Comparison of ENCODE assay signal across 19 mouse cellular contexts in genomic region chr9:67147656-67148055, GRCm38 (mm10).
DNase-seq lines count a peak whose midpoint lies in the region; ATAC-seq and TF ChIP-seq lines count a peak whose summit lies in the region.
"Had no signal": no experiment of that assay in that cellular context is flagged by ENCODE, and none has a peak within 500 bp of the region (broad histone marks: within the 10 kb centered on the region; RNA-seq: fewer than 3 reads in every experiment).

No protein-coding gene starts in this region.

- WGBS in kidney, embryonic 14.5 days, result 43% methylated on average over 7 of the region's 7 CpGs
- 30% methylated on average over 7 of the region's 7 CpGs for WGBS in lung, embryonic 14.5 days
- 62% methylated on average over 7 of the region's 7 CpGs for WGBS in lung, adult 2 months

- no peak for TF ChIP-seq POLR2A in lung, adult 2 months (IDR thresholded peaks at IDR 0.05; ENCODE audit: borderline replicate concordance, extremely low read depth, low read depth, low read length)

- ATAC-seq in kidney, embryonic 14.5 days (ENCODE audit: low FRiP score, low TSS enrichment), result peak; percentile 32; the same call in 1 of the 2 replicates
- ATAC-seq in lung, embryonic 14.5 days (ENCODE audit: insufficient read depth), result 0 out of 2 replicates have a peak, but pooled peaks have one; percentile 43
- ATAC-seq: forebrain, embryonic 16.5 days had no signal

- no peaks in the 10 kb centered on the region for H3K9me3 ChIP-seq in kidney, embryonic 14.5 days (ENCODE audit: control insufficient read depth, low read length)
- no peaks in the 10 kb centered on the region for H3K9me3 ChIP-seq in lung, embryonic 14.5 days (ENCODE audit: low read depth, low read length)
- H3K9me3 ChIP-seq: embryonic facial prominence, embryonic 13.5 days; forebrain, embryonic 12.5 days; heart, embryonic 13.5 days; hindbrain, embryonic 12.5 days had no signal

- no peaks in the 10 kb centered on the region for H3K4me1 ChIP-seq in kidney, embryonic 14.5 days (ENCODE audit: control insufficient read depth, insufficient read depth, low read length)
- peaks cover 9% of the 10 kb centered on the region; the same call in 1 of the 2 replicates for H3K4me1 ChIP-seq in lung, embryonic 14.5 days (ENCODE audit: insufficient read depth)
- peaks cover 3% of the 10 kb centered on the region; the same call in 1 of the 2 replicates for H3K4me1 ChIP-seq in lung, adult 2 months (ENCODE audit: control insufficient read depth, insufficient read depth, low read length)
- H3K4me1 ChIP-seq: forebrain, embryonic 12.5 days had no signal

- no peak overlapping the region for H3K9ac ChIP-seq in kidney, embryonic 14.5 days (ENCODE audit: low read depth, low read length)
- no peak overlapping the region for H3K9ac ChIP-seq in lung, embryonic 14.5 days
- H3K9ac ChIP-seq: embryonic facial prominence, embryonic 13.5 days; forebrain, embryonic 12.5 days; heart, embryonic 13.5 days; hindbrain, embryonic 12.5 days had no signal

- DNase-seq in heart, adult 11 months, result peak; percentile 31
- DNase-seq in heart, postnatal 4 days, result no peak
- DNase-seq in kidney, postnatal 36 days, result no peak
- peak; percentile 57 for DNase-seq in lung, embryonic 14.5 days
- no peak for DNase-seq in lung, adult 2 months
- peak; percentile 41 for DNase-seq in mesoderm, embryonic 11.5 days (ENCODE audit: low read depth, low spot score)
- DNase-seq: adrenal gland, postnatal 10 days; cerebellum, adult 11 months; cerebellum, adult 8-10 months; cerebellum, postnatal 14 days; gastrocnemius, postnatal 10 days; heart, adult 2 months; heart, postnatal 36 days had no signal

- H3K4me2 ChIP-seq in kidney, embryonic 14.5 days (replicated peaks; ENCODE audit: low read depth, low read length), result no peak overlapping the region
- no peak overlapping the region for H3K4me2 ChIP-seq in lung, embryonic 14.5 days
- H3K4me2 ChIP-seq: embryonic facial prominence, embryonic 13.5 days; forebrain, embryonic 12.5 days; heart, embryonic 13.5 days; hindbrain, embryonic 12.5 days had no signal

- no peak overlapping the region for H3K27ac ChIP-seq in kidney, embryonic 14.5 days (ENCODE audit: low read depth, low read length)
- no peak overlapping the region for H3K27ac ChIP-seq in lung, embryonic 14.5 days (ENCODE audit: low read depth)
- H3K27ac ChIP-seq: embryonic facial prominence, embryonic 13.5 days; forebrain, embryonic 12.5 days; heart, adult 2 months; heart, embryonic 13.5 days; hindbrain, embryonic 12.5 days had no signal

- H3K36me3 ChIP-seq in kidney, embryonic 14.5 days (ENCODE audit: control insufficient read depth, insufficient read depth, low read length), result no peaks in the 10 kb centered on the region
- no peaks in the 10 kb centered on the region for H3K36me3 ChIP-seq in lung, embryonic 14.5 days (ENCODE audit: insufficient read depth)
- H3K36me3 ChIP-seq: embryonic facial prominence, embryonic 13.5 days; forebrain, embryonic 12.5 days; heart, embryonic 13.5 days; hindbrain, embryonic 12.5 days had no signal

- no peaks in the 10 kb centered on the region for H3K27me3 ChIP-seq in kidney, embryonic 14.5 days (ENCODE audit: control insufficient read depth, insufficient read depth, low read length)
- no peaks in the 10 kb centered on the region for H3K27me3 ChIP-seq in lung, embryonic 14.5 days (ENCODE audit: insufficient read depth, low read length)
- H3K27me3 ChIP-seq: embryonic facial prominence, embryonic 13.5 days; forebrain, embryonic 12.5 days; heart, embryonic 13.5 days; hindbrain, embryonic 12.5 days had no signal

- no peak for TF ChIP-seq CTCF in lung, embryonic 14.5 days (IDR thresholded peaks at IDR 0.05; ENCODE audit: low read depth)
- TF ChIP-seq CTCF in lung, adult 2 months (IDR thresholded peaks at IDR 0.05; ENCODE audit: insufficient read depth, low read length), result no peak

- H3K4me3 ChIP-seq in kidney, embryonic 14.5 days (ENCODE audit: low read length), result no peak overlapping the region
- no peak overlapping the region for H3K4me3 ChIP-seq in lung, embryonic 14.5 days (ENCODE audit: low read depth, low read length)
- H3K4me3 ChIP-seq in lung, adult 2 months (replicated peaks; ENCODE audit: extremely low read depth, low read depth, low read length), result no peak overlapping the region
- H3K4me3 ChIP-seq: embryonic facial prominence, embryonic 13.5 days; forebrain, embryonic 12.5 days; heart, adult 2 months; heart, embryonic 13.5 days; hindbrain, embryonic 12.5 days had no signal

Comparison
In these comparisons a context has a peak if more than half of its experiments do, and no peak if none do; other contexts are left out.
1. DNase-seq: peak in heart, adult 11 months (single experiment), lung, embryonic 14.5 days (single experiment) and mesoderm, embryonic 11.5 days (single experiment); none in heart, postnatal 4 days (single experiment), kidney, postnatal 36 days (0 of 2) and lung, adult 2 months (single experiment).